Mouse (Mus musculus) E14TG2a.4 (cell line): ENCODE data around the gene Hmgb2.
A peak's percentile ranks its signal among the peaks of the same experiment; 100 is the strongest.

Experiments
- H3K27me3 ChIP-seq: 2 replicates; pipeline ENCODE4 v1.6.1; 2014; ENCODE audit warnings: low read length, control low read depth; ENCODE audit not compliant: insufficient read depth
- H3K36me3 ChIP-seq: 2 replicates; pipeline ENCODE4 v1.6.1; 2014; ENCODE audit warnings: low read length, control low read depth; ENCODE audit not compliant: insufficient read depth
- H3K4me1 ChIP-seq: replicated peaks from 2 replicates; pipeline ENCODE4 v1.6.1; 2014; ENCODE audit warnings: low read depth, low read length, control low read depth
- H3K4me3 ChIP-seq: replicated peaks from 2 replicates; pipeline ENCODE4 v1.5.1; 2014; ENCODE audit warnings: mild to moderate bottlenecking, low read length
- H3K9me3 ChIP-seq: 2 replicates; pipeline ENCODE4 v1.6.1; 2014; ENCODE audit warnings: low read length, control low read depth
- CTCF ChIP-seq: conservative IDR thresholded peaks from 2 replicates; pipeline ENCODE4 v1.5.1; 2014; ENCODE audit warnings: low read length
- NANOG ChIP-seq: IDR thresholded peaks from 2 replicates; pipeline ENCODE4 v1.6.1; 2014; ENCODE audit warnings: borderline replicate concordance, low read length, mixed read lengths
- POU5F1 ChIP-seq: IDR thresholded peaks from 2 replicates; pipeline ENCODE4 v1.6.1; 2014; ENCODE audit warnings: low read length, borderline replicate concordance

The Hmgb2 gene

DNA sequence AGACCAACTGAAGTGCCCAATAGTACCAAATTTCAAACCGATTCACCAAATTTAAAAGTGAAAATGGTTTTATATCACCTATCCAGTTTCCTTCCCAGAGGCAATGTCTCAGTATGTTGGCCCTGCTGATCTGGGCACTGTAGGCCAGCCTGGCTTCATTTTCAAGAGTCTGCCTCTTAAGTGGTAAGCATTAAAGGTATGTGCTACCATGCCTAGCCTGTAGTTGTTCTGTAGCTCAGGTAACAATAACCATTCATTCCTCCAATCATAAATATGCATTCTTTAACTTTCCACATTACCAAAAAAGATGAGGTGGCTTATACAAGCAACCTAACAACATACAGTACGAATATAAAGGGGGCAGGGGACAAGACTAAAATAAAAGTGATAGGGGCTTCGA is 6.0 kb downstream of the Hmgb2 start:
- Histone ChIP-seq H3K27me3 (no peaks in the 10 kb centered on the region), H3K4me1 (peaks cover 21% of the 10 kb centered on the region), H3K4me3 (no peak overlapping the region), H3K36me3 (peaks cover 62% of the 10 kb centered on the region), H3K9me3 (no peaks in the 10 kb centered on the region)
- TF ChIP-seq CTCF (no peak), POU5F1 (no peak), NANOG (no peak)

DNA sequence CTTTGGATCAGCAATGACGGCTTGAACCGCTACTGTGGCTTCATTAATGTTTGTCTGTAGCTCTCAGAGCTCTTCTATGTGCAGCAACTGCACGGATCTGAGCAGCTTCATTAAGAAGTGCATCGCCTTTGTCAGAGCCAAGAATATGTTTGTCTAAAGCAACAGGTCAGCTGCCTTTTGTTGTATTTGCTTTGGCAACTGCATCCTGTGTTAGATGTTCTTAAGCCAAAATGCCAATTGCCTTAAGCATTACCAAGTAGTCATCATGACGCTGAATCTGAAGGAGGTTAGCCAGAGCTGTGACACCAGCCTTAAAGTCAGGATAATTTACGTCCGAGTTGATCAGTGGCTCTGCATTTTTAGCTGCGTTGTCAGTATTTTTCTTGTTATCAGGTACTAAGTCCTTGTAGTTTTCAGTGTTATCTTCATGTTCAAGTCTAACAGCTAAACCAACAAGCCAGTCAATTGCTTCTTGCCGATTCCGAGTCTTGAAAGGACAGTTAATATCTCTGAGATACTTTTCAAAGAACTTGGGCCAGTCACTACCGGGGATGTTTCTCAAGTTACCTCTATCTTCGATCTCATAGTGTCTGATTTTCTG is 8.6 kb downstream of the Hmgb2 start:
- Histone ChIP-seq H3K4me1 (peaks cover 7% of the 10 kb centered on the region), H3K36me3 (peaks cover 46% of the 10 kb centered on the region), H3K27me3 (no peaks in the 10 kb centered on the region), H3K9me3 (peaks cover 8% of the 10 kb centered on the region), H3K4me3 (no peak overlapping the region)
- TF ChIP-seq POU5F1 (no peak), CTCF (no peak), NANOG (no peak)

DNA sequence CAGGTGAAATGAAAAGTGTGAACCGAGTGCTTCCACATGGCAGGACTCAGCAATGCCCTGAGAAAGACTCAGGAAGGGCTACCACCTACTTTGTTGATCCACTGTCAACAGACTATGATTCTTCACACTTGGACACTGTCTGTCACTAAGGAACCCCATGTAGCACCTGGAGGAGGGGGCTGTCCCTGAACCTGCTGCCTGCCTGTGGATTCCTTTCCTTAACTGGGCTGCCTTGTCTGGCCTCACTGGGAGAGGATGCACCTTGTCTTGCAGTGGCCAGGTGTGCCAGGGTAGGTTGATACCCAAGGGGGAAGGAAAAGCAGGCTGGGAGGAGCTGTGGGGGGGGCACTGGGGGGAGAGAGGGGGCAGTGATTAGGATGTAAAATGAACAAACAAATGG is 16.3 kb downstream of the Hmgb2 start:
- H3K36me3 ChIP-seq = peaks cover 19% of the 10 kb centered on the region
- H3K27me3 ChIP-seq = no peaks in the 10 kb centered on the region
- no peak for TF ChIP-seq POU5F1
- TF ChIP-seq NANOG = no peak
- no peak for TF ChIP-seq CTCF
- H3K4me1 ChIP-seq = no peaks in the 10 kb centered on the region
- peaks cover 15% of the 10 kb centered on the region for H3K9me3 ChIP-seq
- no peak overlapping the region for H3K4me3 ChIP-seq

- H3K9me3 ChIP-seq = peaks cover 11% of the 10 kb centered on the region
- no peaks in the 10 kb centered on the region for H3K4me1 ChIP-seq
- TF ChIP-seq NANOG (no peak), POU5F1 (no peak), CTCF (no peak)
- H3K4me3 ChIP-seq = no peak overlapping the region
- H3K36me3 ChIP-seq = peaks cover 20% of the 10 kb centered on the region
- no peaks in the 10 kb centered on the region for H3K27me3 ChIP-seq
These were observed 18.5 kb downstream of the Hmgb2 start for GRCm38 (mm10) chr8:57530238-57530637.

GRCm38 (mm10) chr8:57530666-57531349 is 19.1 kb downstream of the Hmgb2 start:
- Histone ChIP-seq H3K27me3 (no peaks in the 10 kb centered on the region), H3K9me3 (peaks cover 6% of the 10 kb centered on the region), H3K4me1 (no peaks in the 10 kb centered on the region), H3K36me3 (peaks cover 14% of the 10 kb centered on the region), H3K4me3 (no peak overlapping the region)
- TF ChIP-seq CTCF (peak; percentile 68), NANOG (no peak)

DNA sequence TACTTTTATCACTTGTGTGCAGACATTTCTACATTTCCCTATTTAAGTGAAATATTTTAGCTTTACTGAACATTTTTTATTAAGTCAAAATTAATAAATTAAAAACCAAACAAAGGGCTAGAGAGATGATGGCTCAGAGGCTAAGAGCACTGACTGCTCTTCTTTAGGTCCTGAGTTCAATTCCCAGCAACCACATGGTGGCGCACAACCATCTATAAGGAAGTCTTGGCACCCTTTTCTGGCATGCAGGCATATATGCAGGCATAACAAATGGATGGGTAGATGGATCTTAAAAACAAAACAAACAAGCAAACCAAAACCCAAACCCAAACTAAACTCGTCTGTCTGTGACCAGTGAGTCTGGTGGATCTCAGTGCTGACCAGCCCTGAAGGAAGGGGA is 20.5 kb downstream of the Hmgb2 start:
- TF ChIP-seq POU5F1 = no peak
- TF ChIP-seq NANOG = no peak
- TF ChIP-seq CTCF = 0 out of 2 replicates have a peak, but pooled peaks have one; percentile 7
- H3K9me3 ChIP-seq = peaks cover 4% of the 10 kb centered on the region; the same call in 1 of the 2 replicates

DNA sequence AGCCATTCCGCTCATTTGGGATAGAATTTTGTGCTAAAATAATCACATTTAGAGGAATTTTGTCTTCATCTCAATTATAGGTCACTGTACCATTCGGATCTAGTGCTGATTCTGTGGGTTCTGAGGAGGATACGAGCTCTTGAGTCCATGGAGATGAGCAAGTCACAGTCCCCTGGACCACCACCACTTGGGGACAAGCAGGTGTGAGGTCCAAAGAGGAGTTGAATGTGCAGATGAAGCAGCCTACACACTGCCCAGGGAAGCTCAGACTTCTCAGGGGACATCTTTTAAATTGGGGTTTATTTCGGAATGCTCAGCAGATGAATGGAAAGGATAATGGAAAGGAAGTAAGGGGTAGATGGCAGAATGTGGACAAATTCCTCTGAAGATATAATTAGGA is 21.4 kb downstream of the Hmgb2 start:
- Histone ChIP-seq H3K27me3 (no peaks in the 10 kb centered on the region), H3K4me3 (no peak overlapping the region), H3K36me3 (peaks cover 5% of the 10 kb centered on the region; the same call in 1 of the 2 replicates), H3K4me1 (no peaks in the 10 kb centered on the region), H3K9me3 (peaks cover 4% of the 10 kb centered on the region; the same call in 1 of the 2 replicates)
- TF ChIP-seq POU5F1 = no peak
- no peak for TF ChIP-seq CTCF
- TF ChIP-seq NANOG = no peak

More for the DNA sequence above, 20.5 kb downstream of the Hmgb2 start:
- Histone ChIP-seq H3K36me3 (peaks cover 5% of the 10 kb centered on the region; the same call in 1 of the 2 replicates), H3K27me3 (no peaks in the 10 kb centered on the region), H3K4me1 (no peaks in the 10 kb centered on the region), H3K4me3 (no peak overlapping the region)

DNA sequence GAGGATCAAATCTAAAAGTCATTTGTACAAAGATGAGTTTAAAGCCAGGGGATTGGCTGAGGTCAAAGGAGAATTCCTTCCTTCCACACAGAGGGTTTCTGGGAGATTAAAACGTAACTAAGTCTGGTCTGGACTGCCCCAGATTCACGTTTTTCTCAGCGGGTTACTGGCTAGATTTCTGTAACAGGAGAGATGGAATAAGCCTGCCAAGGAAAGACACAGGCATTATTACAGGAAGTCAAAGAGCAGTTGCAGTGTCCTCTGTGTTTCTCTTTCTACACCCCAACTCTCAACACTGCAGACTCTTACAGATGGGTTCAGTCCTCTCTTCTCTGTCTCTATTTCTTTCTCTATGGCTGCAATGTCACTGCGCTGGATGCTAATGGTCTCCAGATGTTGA is 22.8 kb downstream of the Hmgb2 start:
- TF ChIP-seq NANOG (no peak), CTCF (no peak), POU5F1 (no peak)
- Histone ChIP-seq H3K4me1 (no peaks in the 10 kb centered on the region), H3K36me3 (peaks cover 5% of the 10 kb centered on the region; the same call in 1 of the 2 replicates), H3K9me3 (peaks cover 4% of the 10 kb centered on the region; the same call in 1 of the 2 replicates), H3K4me3 (no peak overlapping the region), H3K27me3 (no peaks in the 10 kb centered on the region)

GRCm38 (mm10) chr8:57536167-57536566 is 24.5 kb downstream of the Hmgb2 start:
- no peaks in the 10 kb centered on the region for H3K27me3 ChIP-seq
- TF ChIP-seq NANOG (no peak), CTCF (no peak), POU5F1 (no peak)
- no peak overlapping the region for H3K4me3 ChIP-seq
- H3K9me3 ChIP-seq = peaks cover 4% of the 10 kb centered on the region; the same call in 1 of the 2 replicates
- H3K4me1 ChIP-seq = no peaks in the 10 kb centered on the region
- H3K36me3 ChIP-seq = peaks cover 5% of the 10 kb centered on the region; the same call in 1 of the 2 replicates
